Mouse (Mus musculus): ENCODE data around the gene Slc19a1. TPM values are rescaled to one million over a fixed set of nuclear protein-coding genes. Genes with fewer than 3 reads are reported as not detected.
A peak's percentile ranks its signal among the peaks of the same experiment; 100 is the strongest.

The Slc19a1 gene
- polyA plus RNA-seq, 1 experiment from 2014 or later = 31.0 TPM

DNA sequence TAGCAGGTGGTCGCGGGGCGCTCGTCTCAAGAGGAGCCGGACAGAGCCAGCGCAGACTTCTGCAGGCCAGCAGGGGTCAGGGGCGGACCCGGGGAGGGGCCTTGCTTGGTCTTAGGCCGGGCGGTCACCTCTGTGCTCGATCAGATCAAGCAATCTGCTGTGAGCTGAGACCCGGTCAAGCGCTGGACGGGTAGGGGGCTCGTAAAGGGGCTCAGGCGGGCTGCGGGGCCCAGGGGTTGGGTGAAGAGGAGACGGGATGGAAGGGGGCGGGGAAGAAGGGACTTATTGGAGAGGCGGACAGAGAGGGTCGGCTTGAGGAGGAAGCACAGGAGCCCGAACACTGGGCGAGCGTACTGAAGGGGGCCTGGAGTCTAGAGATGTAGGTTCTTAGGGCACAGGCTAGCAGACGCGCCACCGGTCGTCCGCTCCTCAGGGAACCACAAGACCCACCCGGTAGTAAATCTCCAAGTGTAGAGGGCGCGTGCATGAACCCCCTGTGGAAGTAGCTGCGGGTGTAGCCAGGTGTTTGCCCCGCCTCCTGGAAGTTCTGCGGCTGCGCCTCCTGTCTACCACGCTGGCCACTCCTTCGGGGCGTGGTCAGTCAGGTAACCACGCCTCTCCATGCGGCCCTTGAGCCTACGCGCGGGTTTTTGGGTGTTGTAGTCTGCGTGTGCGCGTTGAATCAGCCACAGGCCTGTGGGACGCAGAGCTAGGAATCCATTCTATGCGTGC is 716 bp downstream of the Slc19a1 start:
- H3K9ac ChIP-seq = peak overlapping the region; percentile 65
- no peaks in the 10 kb centered on the region for H3K36me3 ChIP-seq (ENCODE audit: insufficient read depth)
- peaks cover 12% of the 10 kb centered on the region for H3K4me1 ChIP-seq (ENCODE audit: insufficient read depth)
- H3K9me3 ChIP-seq (ENCODE audit: low read depth, low read length) = no peaks in the 10 kb centered on the region
- ATAC-seq (ENCODE audit: insufficient read depth) = peak; percentile 89
- no peaks in the 10 kb centered on the region for H3K27me3 ChIP-seq (ENCODE audit: insufficient read depth, low read length)
- peak; percentile 99 for DNase-seq
- peak overlapping the region; percentile 61 for H3K4me3 ChIP-seq (ENCODE audit: low read depth, low read length)
- peak; percentile 47; the same call in 1 of the 2 replicates for TF ChIP-seq CTCF (IDR thresholded peaks at IDR 0.05; ENCODE audit: low read depth)
- peak overlapping the region; percentile 95 for H3K4me2 ChIP-seq
- no peak overlapping the region for H3K27ac ChIP-seq (ENCODE audit: low read depth)
- under 1% methylated on average over 49 of the region's 49 CpGs for WGBS

DNA sequence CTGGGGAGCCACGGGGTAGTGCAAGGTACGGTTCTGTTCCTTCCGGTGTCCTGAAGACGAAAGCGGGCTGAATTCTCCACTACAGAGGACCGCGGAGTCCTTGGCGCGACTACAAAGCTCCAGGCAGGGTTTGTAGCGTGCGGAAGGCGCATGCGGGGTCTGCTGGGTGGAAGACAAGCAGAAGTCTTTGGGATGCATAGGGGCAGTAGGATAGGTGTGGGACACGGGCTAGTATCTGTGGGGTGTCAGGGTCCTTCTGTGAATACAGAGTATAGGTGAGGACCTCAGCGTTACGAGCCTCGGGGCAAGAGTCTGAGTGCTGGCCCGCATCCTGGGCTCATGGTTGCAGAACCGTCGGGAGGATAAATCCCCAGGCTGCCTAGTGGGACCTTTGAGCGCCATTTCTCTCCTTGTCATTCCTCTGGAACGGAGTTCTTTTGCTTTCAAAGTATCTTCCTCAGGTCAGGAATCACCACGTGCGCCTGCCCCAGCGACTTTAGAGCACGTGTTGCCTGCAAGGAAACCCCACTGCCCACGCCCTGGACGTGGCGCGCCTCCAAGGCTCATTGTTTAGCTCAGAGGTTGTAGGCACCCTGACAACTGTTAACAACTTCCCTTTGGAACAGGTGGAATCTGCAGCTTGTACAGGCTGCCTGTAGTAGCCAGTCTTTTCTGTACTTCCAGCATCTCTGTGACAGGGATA is 1.4 kb downstream of the Slc19a1 start:
- WGBS = under 1% methylated on average over 30 of the region's 30 CpGs
- H3K4me2 ChIP-seq = peak overlapping the region; percentile 95
- H3K4me1 ChIP-seq (ENCODE audit: insufficient read depth) = peaks cover 12% of the 10 kb centered on the region
- no peaks in the 10 kb centered on the region for H3K9me3 ChIP-seq (ENCODE audit: low read depth, low read length)
- H3K36me3 ChIP-seq (ENCODE audit: insufficient read depth) = 0 out of 2 replicates have a peak, but pooled peaks cover 2% of the 10 kb centered on the region
- DNase-seq (peak; percentile 74), ATAC-seq (ENCODE audit: insufficient read depth) (peak; percentile 66)
- TF ChIP-seq CTCF (IDR thresholded peaks at IDR 0.05; ENCODE audit: low read depth) = no peak
- no peak overlapping the region for H3K27ac ChIP-seq (ENCODE audit: low read depth)
- peak overlapping the region; percentile 61 for H3K4me3 ChIP-seq (ENCODE audit: low read depth, low read length)
- peak overlapping the region; percentile 65 for H3K9ac ChIP-seq
- no peaks in the 10 kb centered on the region for H3K27me3 ChIP-seq (ENCODE audit: insufficient read depth, low read length)

DNA sequence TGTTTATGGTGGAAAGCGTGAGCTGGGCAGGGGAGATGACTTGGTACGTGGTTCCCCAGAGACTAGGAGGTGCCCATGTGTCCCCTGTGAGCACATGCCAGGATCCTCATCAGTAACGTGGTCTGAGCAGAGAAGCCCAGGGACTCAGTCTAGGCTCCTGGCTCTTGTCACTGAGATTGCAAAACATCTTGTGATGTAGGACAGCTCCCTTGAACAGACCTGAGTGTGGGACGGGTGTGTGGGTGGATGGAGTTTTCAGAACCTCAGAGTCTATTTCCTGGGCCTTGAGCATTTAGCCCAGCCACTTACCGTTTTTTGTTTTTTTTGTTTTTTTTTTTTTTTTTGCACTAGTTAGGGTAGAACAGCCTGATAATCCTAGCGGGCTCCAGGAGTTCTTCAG is 3.4 kb downstream of the Slc19a1 start:
- no peak for ATAC-seq (ENCODE audit: insufficient read depth)
- Histone ChIP-seq H3K27me3 (ENCODE audit: insufficient read depth, low read length) (no peaks in the 10 kb centered on the region), H3K36me3 (ENCODE audit: insufficient read depth) (peaks cover 15% of the 10 kb centered on the region; the same call in 1 of the 2 replicates), H3K4me3 (ENCODE audit: low read depth, low read length) (no peak overlapping the region), H3K27ac (ENCODE audit: low read depth) (no peak overlapping the region), H3K4me1 (ENCODE audit: insufficient read depth) (peaks cover 12% of the 10 kb centered on the region), H3K9ac (no peak overlapping the region), H3K4me2 (peak overlapping the region; percentile 95; the same call in 1 of the 2 replicates), H3K9me3 (ENCODE audit: low read depth, low read length) (no peaks in the 10 kb centered on the region)
- no peak for DNase-seq
- TF ChIP-seq CTCF (IDR thresholded peaks at IDR 0.05; ENCODE audit: low read depth) = no peak
- WGBS = 74% methylated on average over 6 of the region's 6 CpGs

DNA sequence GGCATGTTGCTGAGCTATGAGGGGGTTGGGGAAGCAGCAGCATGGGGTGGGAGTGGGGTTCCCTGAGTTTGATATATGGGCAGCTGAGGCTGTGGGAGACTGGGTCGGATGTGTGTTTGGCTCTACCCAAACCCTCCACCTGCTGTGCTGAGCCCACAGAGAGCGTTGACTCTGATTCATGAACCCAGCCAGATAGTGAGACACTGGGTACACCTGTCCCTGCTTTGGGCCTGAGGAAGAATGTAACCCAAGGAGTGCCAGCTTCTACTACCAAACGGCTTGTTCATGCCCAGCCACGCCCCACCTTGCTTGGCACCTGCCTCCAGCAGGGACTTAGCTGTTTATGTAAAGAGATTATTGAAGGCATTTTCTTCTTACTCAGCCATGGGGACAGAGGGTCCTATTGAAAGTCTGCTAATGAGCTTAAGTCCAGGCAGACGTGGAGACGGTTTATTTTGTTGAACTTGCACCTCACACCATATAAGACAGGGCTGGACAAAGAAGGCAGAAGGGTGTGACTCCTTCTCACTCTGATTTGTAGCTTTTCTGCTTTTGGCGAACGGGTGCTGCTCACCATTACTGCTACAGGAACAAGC is 6.6 kb downstream of the Slc19a1 start:
- H3K36me3 ChIP-seq (ENCODE audit: insufficient read depth) = peaks cover 43% of the 10 kb centered on the region

DNA sequence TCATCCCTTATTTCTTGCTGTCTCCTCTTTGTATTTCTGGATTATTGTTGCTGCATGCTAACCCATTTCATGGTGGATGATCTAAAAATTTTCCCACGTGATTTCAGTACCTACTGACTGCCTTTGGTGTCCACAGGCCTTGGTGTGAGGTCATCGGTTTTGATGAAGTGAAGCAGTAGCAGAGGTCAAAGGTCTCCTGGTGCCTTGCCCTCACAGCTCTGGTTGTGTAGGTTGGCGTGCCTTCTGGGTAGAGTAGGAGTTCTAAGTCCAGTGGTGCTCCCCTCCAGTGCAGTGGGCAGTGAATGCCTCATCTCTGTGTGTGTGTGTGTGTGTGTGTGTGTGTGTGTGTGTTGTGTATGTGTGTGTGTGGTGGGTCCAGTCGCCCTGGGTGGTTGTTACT is 16.2 kb downstream of the Slc19a1 start:
- no peak overlapping the region for H3K4me2 ChIP-seq
- peaks cover 66% of the 10 kb centered on the region for H3K36me3 ChIP-seq (ENCODE audit: insufficient read depth)
- H3K27ac ChIP-seq (ENCODE audit: low read depth) = no peak overlapping the region
- no peak for ATAC-seq (ENCODE audit: insufficient read depth)
- DNase-seq = no peak
- H3K27me3 ChIP-seq (ENCODE audit: insufficient read depth, low read length) = no peaks in the 10 kb centered on the region
- no peak overlapping the region for H3K9ac ChIP-seq
- WGBS = 64% methylated on average over 4 of the region's 4 CpGs
- no peak overlapping the region for H3K4me3 ChIP-seq (ENCODE audit: low read depth, low read length)
- H3K9me3 ChIP-seq (ENCODE audit: low read depth, low read length) = no peaks in the 10 kb centered on the region
- TF ChIP-seq CTCF (IDR thresholded peaks at IDR 0.05; ENCODE audit: low read depth) = no peak
- H3K4me1 ChIP-seq (ENCODE audit: insufficient read depth) = no peaks in the 10 kb centered on the region

More for the DNA sequence above, 6.6 kb downstream of the Slc19a1 start:
- WGBS = 83% methylated on average over 8 of the region's 8 CpGs
- H3K4me2 ChIP-seq = no peak overlapping the region
- ATAC-seq (ENCODE audit: insufficient read depth) = no peak
- no peak for DNase-seq
- no peak for TF ChIP-seq CTCF (IDR thresholded peaks at IDR 0.05; ENCODE audit: low read depth)
- H3K27ac ChIP-seq (ENCODE audit: low read depth) = no peak overlapping the region
- H3K4me3 ChIP-seq (ENCODE audit: low read depth, low read length) = no peak overlapping the region
- H3K9me3 ChIP-seq (ENCODE audit: low read depth, low read length) = no peaks in the 10 kb centered on the region
- no peaks in the 10 kb centered on the region for H3K27me3 ChIP-seq (ENCODE audit: insufficient read depth, low read length)
- H3K9ac ChIP-seq = no peak overlapping the region
- H3K4me1 ChIP-seq (ENCODE audit: insufficient read depth) = peaks cover 9% of the 10 kb centered on the region

DNA sequence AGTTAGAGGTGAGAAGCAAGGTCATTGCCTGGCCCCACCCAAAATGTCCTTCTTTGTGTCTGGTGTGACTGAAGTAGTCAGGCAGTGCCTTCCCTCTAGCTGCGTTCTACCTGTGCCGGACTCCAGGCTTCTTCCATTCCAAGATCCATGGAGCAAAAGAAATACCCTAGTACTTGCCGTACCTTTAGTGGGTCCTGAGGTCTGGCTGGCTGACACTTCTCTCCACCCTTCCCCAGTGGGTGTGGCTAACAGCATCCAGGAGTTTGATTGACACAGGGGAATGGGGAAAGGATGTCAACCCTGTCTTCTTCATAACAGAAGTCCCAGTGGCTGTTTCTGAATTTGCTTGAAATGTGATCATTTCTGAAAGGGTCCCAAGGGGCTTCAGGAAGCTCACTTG is 16.6 kb downstream of the Slc19a1 start:
- DNase-seq (no peak), ATAC-seq (ENCODE audit: insufficient read depth) (no peak)
- Histone ChIP-seq H3K9ac (no peak overlapping the region), H3K27me3 (ENCODE audit: insufficient read depth, low read length) (no peaks in the 10 kb centered on the region), H3K27ac (ENCODE audit: low read depth) (no peak overlapping the region), H3K9me3 (ENCODE audit: low read depth, low read length) (no peaks in the 10 kb centered on the region), H3K4me1 (ENCODE audit: insufficient read depth) (no peaks in the 10 kb centered on the region), H3K36me3 (ENCODE audit: insufficient read depth) (peaks cover 65% of the 10 kb centered on the region), H3K4me3 (ENCODE audit: low read depth, low read length) (no peak overlapping the region), H3K4me2 (no peak overlapping the region)
- TF ChIP-seq CTCF (IDR thresholded peaks at IDR 0.05; ENCODE audit: low read depth) = no peak
- WGBS = 90% methylated on average over 3 of the region's 3 CpGs

DNA sequence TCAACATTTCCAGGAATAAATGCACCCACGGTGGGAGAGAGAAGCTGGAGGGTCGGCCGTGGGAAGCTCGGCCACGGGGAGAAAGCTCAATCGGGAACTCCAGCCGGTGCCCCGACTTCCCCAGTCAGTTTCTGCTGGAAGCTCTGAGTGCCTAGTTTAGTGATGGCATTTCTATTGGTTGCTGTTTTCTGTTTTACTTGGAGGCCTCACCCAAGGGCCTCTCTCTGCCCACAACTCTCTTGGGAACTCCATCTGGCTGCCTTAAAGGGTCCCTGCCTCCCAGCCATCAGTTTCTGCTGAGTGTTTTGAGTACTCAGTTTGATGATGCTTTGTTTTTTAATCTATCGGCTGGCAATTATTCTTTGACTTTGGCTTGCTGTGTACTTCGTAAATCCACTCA is 24.7 kb downstream of the Slc19a1 start:
- Histone ChIP-seq H3K27ac (ENCODE audit: low read depth) (no peak overlapping the region), H3K9me3 (ENCODE audit: low read depth, low read length) (no peaks in the 10 kb centered on the region), H3K9ac (no peak overlapping the region), H3K4me2 (no peak overlapping the region), H3K4me1 (ENCODE audit: insufficient read depth) (no peaks in the 10 kb centered on the region), H3K36me3 (ENCODE audit: insufficient read depth) (peaks cover 38% of the 10 kb centered on the region), H3K4me3 (ENCODE audit: low read depth, low read length) (no peak overlapping the region), H3K27me3 (ENCODE audit: insufficient read depth, low read length) (no peaks in the 10 kb centered on the region)
- no peak for TF ChIP-seq CTCF (IDR thresholded peaks at IDR 0.05; ENCODE audit: low read depth)
- DNase-seq (no peak), ATAC-seq (ENCODE audit: insufficient read depth) (no peak)
- 76% methylated on average over 10 of the region's 10 CpGs for WGBS

Measured in lung, embryonic 14.5 days (tissue).